Mouse (Mus musculus): ENCODE results near the gene Ccl12. TPM values are rescaled to one million over a fixed set of nuclear protein-coding genes. Genes with fewer than 3 reads are reported as not detected.

The Ccl12 gene
- polyA plus RNA-seq, 1 experiment from 2014 or later = not detected

DNA sequence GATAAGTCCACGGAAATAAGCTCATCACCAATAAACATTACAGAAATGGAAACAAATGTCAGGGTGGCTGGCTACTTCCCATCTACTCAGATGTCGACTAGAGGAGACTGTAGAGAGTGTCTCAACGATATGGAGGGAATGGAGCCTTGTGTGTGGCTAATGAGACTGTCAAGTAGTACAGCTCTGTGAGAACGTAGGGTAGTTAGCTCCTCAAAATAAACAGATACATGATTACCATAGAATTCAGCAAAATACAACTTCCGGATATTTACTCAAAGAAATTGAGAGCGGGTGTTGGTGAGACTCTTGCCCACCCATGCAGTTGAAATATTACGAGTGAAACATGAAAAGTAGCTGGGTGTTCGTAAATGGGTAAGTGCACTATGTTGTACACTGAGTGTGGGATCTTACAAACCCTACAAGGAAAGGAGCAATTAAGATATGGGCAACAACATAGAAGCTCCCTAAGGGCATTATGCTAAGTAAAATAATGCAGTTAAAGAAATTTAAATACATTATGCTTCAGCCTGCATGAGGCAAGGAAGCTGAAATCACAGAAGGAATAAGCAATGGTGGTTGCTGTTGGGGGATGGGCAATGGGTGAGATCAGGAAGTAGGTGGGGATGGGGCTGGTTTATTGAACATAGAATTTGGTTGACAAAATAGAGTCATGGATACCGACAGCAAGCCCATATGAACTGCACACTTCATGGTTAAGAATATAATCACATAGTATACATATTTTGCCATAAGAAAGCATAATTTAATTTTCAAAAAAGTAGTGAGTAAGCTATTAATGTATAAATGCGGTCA is 1.9 kb upstream of the Ccl12 start:
- no peak overlapping the region for H3K27ac ChIP-seq
- H3K36me3 ChIP-seq = no peaks in the 10 kb centered on the region
- peaks cover 11% of the 10 kb centered on the region; the same call in 1 of the 2 replicates for H3K4me1 ChIP-seq
- WGBS = 85% methylated on average over 10 of the region's 10 CpGs
- DNase-seq (ENCODE audit: low spot score) = no peak
- H3K4me3 ChIP-seq = no peak overlapping the region
- no peaks in the 10 kb centered on the region for H3K27me3 ChIP-seq (ENCODE audit: low read depth, poor library complexity, severe bottlenecking)
- no peaks in the 10 kb centered on the region for H3K9me3 ChIP-seq (replicated peaks)

GRCm38 (mm10) chr11:82101087-82101486 is 558 bp upstream of the Ccl12 start:
- no peak for DNase-seq (ENCODE audit: low spot score)
- Histone ChIP-seq H3K27ac (no peak overlapping the region), H3K36me3 (no peaks in the 10 kb centered on the region), H3K27me3 (ENCODE audit: low read depth, poor library complexity, severe bottlenecking) (no peaks in the 10 kb centered on the region), H3K4me1 (peaks cover 11% of the 10 kb centered on the region; the same call in 1 of the 2 replicates), H3K9me3 (replicated peaks) (no peaks in the 10 kb centered on the region), H3K4me3 (no peak overlapping the region)
- WGBS = 77% methylated on average over 4 of the region's 4 CpGs

- no peak for DNase-seq (ENCODE audit: low spot score)
- no peak overlapping the region for H3K4me3 ChIP-seq
- H3K9me3 ChIP-seq (replicated peaks) = no peaks in the 10 kb centered on the region
- H3K36me3 ChIP-seq = no peaks in the 10 kb centered on the region
- H3K27me3 ChIP-seq (ENCODE audit: low read depth, poor library complexity, severe bottlenecking) = no peaks in the 10 kb centered on the region
- H3K27ac ChIP-seq = no peak overlapping the region
- H3K4me1 ChIP-seq = no peaks in the 10 kb centered on the region
Measured at GRCm38 (mm10) chr11:82109611-82110010, 8.0 kb downstream of the Ccl12 start.

- no peak overlapping the region for H3K4me3 ChIP-seq
- no peaks in the 10 kb centered on the region for H3K27me3 ChIP-seq (ENCODE audit: low read depth, poor library complexity, severe bottlenecking)
- H3K4me1 ChIP-seq = no peaks in the 10 kb centered on the region
- no peaks in the 10 kb centered on the region for H3K9me3 ChIP-seq (replicated peaks)
- H3K27ac ChIP-seq = no peak overlapping the region
- DNase-seq (ENCODE audit: low spot score) = no peak
- H3K36me3 ChIP-seq = no peaks in the 10 kb centered on the region
- WGBS = 60% methylated on average over 6 of the region's 6 CpGs
Measured at GRCm38 (mm10) chr11:82110372-82111248, 9.0 kb downstream of the Ccl12 start.

DNA sequence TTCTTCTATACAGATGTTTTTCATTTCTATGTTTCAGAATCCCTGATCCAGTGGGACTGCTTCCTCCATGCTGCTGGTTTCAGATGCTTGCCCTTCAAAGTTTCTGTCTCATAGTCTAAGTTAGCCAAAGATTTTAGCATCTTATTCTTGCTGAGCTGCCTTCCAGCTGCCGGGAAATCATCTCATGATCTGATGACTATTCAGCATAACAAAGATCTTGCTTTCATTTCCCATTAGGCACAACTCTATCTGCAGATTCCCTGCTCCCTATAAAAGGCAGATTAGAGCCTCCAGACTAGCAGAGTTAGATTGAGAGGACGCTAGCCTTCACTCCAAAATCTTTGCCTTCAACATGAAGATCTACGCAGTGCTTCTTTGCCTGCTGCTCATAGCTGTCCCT is 13.2 kb downstream of the Ccl12 start, which contains the start of gene Ccl8:
Gene Ccl8 (plus strand): TSS at position 301 of the 400 bp plus-strand sequence.
- 87% methylated on average over 3 of the region's 3 CpGs for WGBS

GRCm38 (mm10) chr11:82116041-82116440 is 14.4 kb downstream of the Ccl12 start:
- WGBS = 86% methylated on average over 3 of the region's 3 CpGs
- H3K27me3 ChIP-seq (ENCODE audit: low read depth, poor library complexity, severe bottlenecking) = no peaks in the 10 kb centered on the region
- no peaks in the 10 kb centered on the region for H3K36me3 ChIP-seq
- no peaks in the 10 kb centered on the region for H3K9me3 ChIP-seq (replicated peaks)
- H3K4me3 ChIP-seq = no peak overlapping the region
- no peak for DNase-seq (ENCODE audit: low spot score)
- H3K4me1 ChIP-seq = no peaks in the 10 kb centered on the region
- H3K27ac ChIP-seq = no peak overlapping the region

More for the DNA sequence above, 13.2 kb downstream of the Ccl12 start, which contains the start of gene Ccl8:
- Histone ChIP-seq H3K9me3 (replicated peaks) (no peaks in the 10 kb centered on the region), H3K4me3 (no peak within 1 kb of the TSS), H3K27me3 (ENCODE audit: low read depth, poor library complexity, severe bottlenecking) (no peaks in the 10 kb centered on the region), H3K27ac (no peak within 1 kb of the TSS), H3K4me1 (no peaks in the 10 kb centered on the region), H3K36me3 (no peaks in the 10 kb centered on the region)
- no peak for DNase-seq (ENCODE audit: low spot score)

DNA sequence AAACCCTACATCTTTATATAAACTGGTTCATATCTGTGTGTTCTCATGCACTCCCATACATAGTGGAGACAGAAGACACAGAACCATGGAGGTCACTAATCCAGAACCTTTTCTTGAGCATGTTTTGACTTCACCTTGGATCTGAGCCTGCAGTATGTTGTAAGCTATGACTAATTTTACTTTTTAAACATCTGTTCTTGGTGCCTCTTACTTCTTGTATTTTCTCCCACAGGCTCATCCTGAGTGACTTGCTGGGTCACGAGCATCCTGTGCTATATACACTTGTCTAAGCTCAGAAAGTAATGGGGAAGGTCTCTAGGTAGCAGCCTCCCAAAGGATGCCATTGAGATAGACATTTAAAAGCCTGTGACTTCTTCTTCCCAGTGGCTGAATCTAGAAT is 31.3 kb downstream of the Ccl12 start:
- Histone ChIP-seq H3K9me3 (replicated peaks) (no peaks in the 10 kb centered on the region), H3K36me3 (no peaks in the 10 kb centered on the region), H3K27ac (no peak overlapping the region), H3K4me1 (no peaks in the 10 kb centered on the region), H3K4me3 (no peak overlapping the region), H3K27me3 (ENCODE audit: low read depth, poor library complexity, severe bottlenecking) (no peaks in the 10 kb centered on the region)
- 83% methylated on average over 1 of the region's 1 CpGs for WGBS
- no peak for DNase-seq (ENCODE audit: low spot score)

DNA sequence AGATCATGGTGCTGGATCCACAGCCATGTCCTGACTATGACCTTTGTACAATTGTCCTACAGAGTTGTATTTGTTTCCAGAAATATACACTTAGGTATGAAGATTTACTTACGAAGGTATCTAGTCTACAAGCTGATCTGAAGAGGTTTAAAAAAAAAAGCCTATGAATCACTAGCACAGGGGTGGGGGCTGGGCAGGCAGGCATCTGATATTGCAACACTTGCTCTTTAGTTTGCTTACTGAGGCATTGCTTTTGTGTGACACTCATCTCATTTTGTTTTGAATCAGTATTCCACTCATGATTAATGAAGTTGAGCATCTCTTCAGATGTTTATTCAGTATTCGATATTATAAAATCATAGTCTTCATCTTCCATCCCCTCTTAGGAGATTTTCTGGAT is 34.6 kb downstream of the Ccl12 start:
- 94% methylated on average over 2 of the region's 2 CpGs for WGBS
- no peak overlapping the region for H3K27ac ChIP-seq
- no peak overlapping the region for H3K4me3 ChIP-seq
- H3K4me1 ChIP-seq = peaks cover 8% of the 10 kb centered on the region; the same call in 1 of the 2 replicates
- no peak for DNase-seq (ENCODE audit: low spot score)
- no peaks in the 10 kb centered on the region for H3K27me3 ChIP-seq (ENCODE audit: low read depth, poor library complexity, severe bottlenecking)
- H3K9me3 ChIP-seq (replicated peaks) = no peaks in the 10 kb centered on the region
- H3K36me3 ChIP-seq = no peaks in the 10 kb centered on the region

DNA sequence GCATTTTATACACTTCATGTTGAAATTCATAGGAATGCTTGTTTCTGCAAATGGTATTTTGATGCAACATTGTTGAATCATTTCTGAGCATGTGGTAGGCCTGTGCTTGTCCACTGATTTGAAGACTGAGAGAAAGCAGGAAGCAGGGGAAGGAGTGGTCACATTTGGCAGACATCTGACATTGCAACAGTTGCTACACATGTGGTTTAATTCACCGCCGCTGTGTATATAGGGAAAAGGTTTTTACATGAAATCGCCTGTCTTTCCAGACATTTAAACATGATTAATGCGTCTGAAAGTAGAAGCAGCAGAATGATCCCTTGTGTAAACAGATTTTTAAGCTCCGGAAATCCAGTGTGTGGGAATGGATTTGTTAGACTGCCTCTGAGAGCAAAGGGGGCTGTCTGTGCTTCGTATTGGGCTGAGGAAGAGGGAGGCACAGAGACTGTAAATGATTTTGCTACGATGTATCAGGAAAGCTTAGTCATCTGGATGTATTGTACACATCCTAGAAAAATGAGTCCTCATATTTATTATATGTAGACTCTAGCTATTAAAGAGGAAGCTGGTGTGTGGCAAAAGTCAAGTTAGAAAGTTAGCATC is 37.9 kb downstream of the Ccl12 start:
- no peaks in the 10 kb centered on the region for H3K27me3 ChIP-seq (ENCODE audit: low read depth, poor library complexity, severe bottlenecking)
- H3K9me3 ChIP-seq (replicated peaks) = no peaks in the 10 kb centered on the region
- 67% methylated on average over 7 of the region's 7 CpGs for WGBS
- peaks cover 8% of the 10 kb centered on the region; the same call in 1 of the 2 replicates for H3K4me1 ChIP-seq
- no peak overlapping the region for H3K4me3 ChIP-seq
- DNase-seq (ENCODE audit: low spot score) = no peak
- H3K27ac ChIP-seq = no peak overlapping the region
- no peaks in the 10 kb centered on the region for H3K36me3 ChIP-seq

Other genes with a start within 250 kb of the Ccl12 start
- gene 5530401A14Rik, start 241.2 kb upstream of the Ccl12 start, polyA plus RNA-seq (2016; fragmentation: Nextera tagmentation; extraction: Ambion mirVana) = not detected in 2 replicates
- gene Asic2, start 133.4 kb upstream of the Ccl12 start, polyA plus RNA-seq (2016; fragmentation: Nextera tagmentation; extraction: Ambion mirVana) = 1.1 and 2.3 TPM in 2 replicates
- gene Ccl2, start 66.3 kb upstream of the Ccl12 start, polyA plus RNA-seq (2016; fragmentation: Nextera tagmentation; extraction: Ambion mirVana) = 0.19 TPM in 1 of 2 replicates, not detected in the other
- gene Gm17268, start 63.3 kb upstream of the Ccl12 start, polyA plus RNA-seq (2016; fragmentation: Nextera tagmentation; extraction: Ambion mirVana) = not detected in 2 replicates
- not detected in 2 replicates for gene Ccl7, start 56.1 kb upstream of the Ccl12 start, polyA plus RNA-seq (2016; fragmentation: Nextera tagmentation; extraction: Ambion mirVana)
- gene Ccl11, start 44.0 kb upstream of the Ccl12 start, polyA plus RNA-seq (2016; fragmentation: Nextera tagmentation; extraction: Ambion mirVana) = not detected in 2 replicates
- not detected in 2 replicates for gene Ccl8, start 13.3 kb downstream of the Ccl12 start, polyA plus RNA-seq (2016; fragmentation: Nextera tagmentation; extraction: Ambion mirVana)
- not detected in 2 replicates for gene Ccl1, start 203.8 kb downstream of the Ccl12 start, polyA plus RNA-seq (2016; fragmentation: Nextera tagmentation; extraction: Ambion mirVana)

Measured in limb, embryonic 10.5 days (tissue).